Mouse (Mus musculus) myocyte (in vitro differentiated cells): Measurements from ENCODE around the gene Fam189a2. TPM values are rescaled to one million over a fixed set of nuclear protein-coding genes. Genes with fewer than 3 reads are reported as not detected.
A peak's percentile ranks its signal among the peaks of the same experiment; 100 is the strongest.

ENCODE experiments used
- H3K27me3 ChIP-seq: one replicate; pipeline ENCODE4 v1.6.1; 2011; ENCODE audit not compliant: control insufficient read depth, insufficient read depth, insufficient read length
- H3K36me3 ChIP-seq: one replicate; pipeline ENCODE4 v1.6.1; 2011; ENCODE audit not compliant: control insufficient read depth, insufficient read depth
- H3K4me2 ChIP-seq: one replicate; pipeline ENCODE4 v1.6.1; 2011; ENCODE audit warnings: low read depth, control low read depth
- H3K4me3 ChIP-seq: one replicate; pipeline ENCODE4 v1.5.1; 2011; ENCODE audit warnings: mild to moderate bottlenecking, control low read depth, moderate library complexity
- H3K79me2 ChIP-seq: one replicate; pipeline ENCODE4 v1.6.1; 2011; ENCODE audit not compliant: control insufficient read depth, insufficient read depth
- H3ac ChIP-seq: one replicate; pipeline ENCODE4 v1.6.1; 2011; ENCODE audit not compliant: control insufficient read depth, insufficient read length
- CEBPB ChIP-seq: IDR thresholded peaks from 2 replicates; pipeline ENCODE4 v1.6.1; 2011; ENCODE audit warnings: mild to moderate bottlenecking, moderate library complexity; ENCODE audit not compliant: poor library complexity, insufficient read depth, severe bottlenecking
- E2F4 ChIP-seq: IDR thresholded peaks from one replicate; pipeline ENCODE4 v1.6.1; 2011; ENCODE audit warnings: mild to moderate bottlenecking, control low read depth, moderate library complexity; ENCODE audit not compliant: insufficient read depth
- MAX ChIP-seq: IDR thresholded peaks from one replicate; pipeline ENCODE4 v1.6.1; 2011; ENCODE audit warnings: low read depth, mild to moderate bottlenecking, control low read depth
- MYOD1 ChIP-seq, 3 experiments: IDR thresholded peaks; one replicate each; pipeline ENCODE4 v1.6.1; 2011; ENCODE audit warnings: control low read depth in 2 of 3, low read depth in 2 of 3, mild to moderate bottlenecking in 2 of 3, moderate library complexity in 1 of 3; ENCODE audit not compliant: insufficient read length in 2 of 3, control insufficient read depth in 1 of 3
- MYOG ChIP-seq, 3 experiments: IDR thresholded peaks; one replicate each; pipeline ENCODE4 v1.6.1; 2011; ENCODE audit warnings: control low read depth in 2 of 3, low read depth in 2 of 3, mild to moderate bottlenecking in 2 of 3; ENCODE audit not compliant: insufficient read length in 2 of 3, control insufficient read depth in 1 of 3, insufficient read depth in 1 of 3
- POLR2A ChIP-seq: IDR thresholded peaks from one replicate; pipeline ENCODE4 v1.6.1; 2011; ENCODE audit warnings: low read depth, mild to moderate bottlenecking, control low read depth, moderate library complexity; ENCODE audit not compliant: insufficient read length
- POLR2AphosphoS2 ChIP-seq: IDR thresholded peaks from one replicate; pipeline ENCODE4 v1.6.1; 2011; ENCODE audit warnings: low read depth, control low read depth; ENCODE audit not compliant: insufficient read length
- REST ChIP-seq: IDR thresholded peaks from one replicate; pipeline ENCODE4 v1.6.1; 2011; ENCODE audit warnings: mild to moderate bottlenecking, control low read depth, moderate library complexity; ENCODE audit not compliant: insufficient read depth, insufficient read length
- SRF ChIP-seq: IDR thresholded peaks from one replicate; pipeline ENCODE4 v1.6.1; 2011; ENCODE audit warnings: low read depth; ENCODE audit not compliant: control insufficient read depth, insufficient read length
- TCF12 ChIP-seq: IDR thresholded peaks from one replicate; pipeline ENCODE4 v1.6.1; 2011; ENCODE audit warnings: mild to moderate bottlenecking, control low read depth; ENCODE audit not compliant: poor library complexity, insufficient read depth, severe bottlenecking
- TCF3 ChIP-seq: IDR thresholded peaks from one replicate; pipeline ENCODE4 v1.6.1; 2011; ENCODE audit warnings: low read depth, control low read depth; ENCODE audit not compliant: insufficient read length
- USF1 ChIP-seq: IDR thresholded peaks from one replicate; pipeline ENCODE4 v1.6.1; 2011; ENCODE audit warnings: low read depth, mild to moderate bottlenecking, control low read depth, moderate library complexity
- polyA plus RNA-seq: library from polyadenylated mRNA; unstranded; fragments of >200 nt; fragmentation: generic; extraction: Trizol; gene quantifications from one replicate; pipeline ENCODE4 v1.2.1, GENCODE M21; 2012; ENCODE audit warnings: missing spikeins

The Fam189a2 gene
- polyA plus RNA-seq, 1 experiment: 1.9 TPM

DNA sequence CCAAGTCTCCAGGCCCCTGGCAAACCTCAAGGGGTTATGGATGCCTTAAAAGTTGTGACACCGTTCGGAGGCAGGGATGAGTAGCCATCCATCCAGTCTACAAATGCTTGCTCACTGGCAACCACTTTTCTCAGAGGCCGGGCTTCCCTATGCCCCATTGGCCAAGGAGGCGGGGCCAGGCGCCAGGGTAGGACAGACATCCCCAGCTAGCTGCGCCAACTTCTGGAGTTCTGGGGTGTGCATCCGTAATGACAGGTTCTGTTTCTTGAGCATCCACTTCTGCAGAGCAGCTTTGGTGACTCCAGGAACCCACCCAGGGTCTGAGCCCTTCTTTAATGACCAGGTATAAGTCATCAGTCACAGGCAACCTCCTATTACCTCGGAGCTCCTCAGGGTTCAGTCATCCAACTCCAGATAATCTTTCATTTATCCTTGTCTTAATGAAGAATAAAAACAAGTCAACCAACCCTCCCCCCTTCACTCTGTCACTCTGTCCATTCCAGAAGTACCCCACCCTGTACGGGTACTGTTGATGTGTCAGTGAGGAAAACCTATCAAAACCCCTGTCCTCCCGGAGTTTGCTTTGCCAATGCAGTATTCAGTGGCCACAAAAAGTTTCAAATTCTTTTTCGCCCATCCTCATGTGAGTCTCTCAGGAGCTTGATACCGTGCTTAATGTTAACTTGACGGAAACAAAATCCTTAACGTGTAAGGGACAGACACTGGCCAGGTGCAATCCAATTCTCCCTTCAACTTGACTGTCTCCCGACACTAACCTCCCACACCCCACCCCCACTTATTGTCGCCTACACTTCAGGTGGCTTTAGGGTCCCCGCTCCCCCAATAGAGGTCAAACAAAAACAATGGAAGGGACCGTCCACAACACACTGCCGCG lies 956 bp downstream of the Fam189a2 start:
- Histone ChIP-seq H3K36me3 (no peaks in the 10 kb centered on the region), H3ac (peak overlapping the region; percentile 16), H3K4me3 (no peak overlapping the region), H3K4me2 (peak overlapping the region; percentile 74), H3K79me2 (no peaks in the 10 kb centered on the region), H3K27me3 (peaks cover 32% of the 10 kb centered on the region)
- TF ChIP-seq POLR2AphosphoS2 (no peak), E2F4 (no peak), USF1 (no peak)

GRCm38 (mm10) chr19:24025876-24026275 lies 4.9 kb downstream of the Fam189a2 start:
- Histone ChIP-seq H3K4me2 (no peak overlapping the region), H3K79me2 (no peaks in the 10 kb centered on the region), H3ac (no peak overlapping the region), H3K27me3 (peaks cover 15% of the 10 kb centered on the region), H3K4me3 (no peak overlapping the region), H3K36me3 (no peaks in the 10 kb centered on the region)
- TF ChIP-seq E2F4: no peak

- TF ChIP-seq MYOD1 (IDR thresholded peaks at IDR 0.05; ENCODE audit: control insufficient read depth in 1 of 3, insufficient read length in 2 of 3, low read depth in 2 of 3): no peak
- no peak for TF ChIP-seq POLR2A
- TF ChIP-seq CEBPB: no peak
- no peak for TF ChIP-seq REST
- TF ChIP-seq TCF3: no peak
- TF ChIP-seq E2F4: no peak
- no peak for TF ChIP-seq MAX
- TF ChIP-seq TCF12: no peak
- no peak for TF ChIP-seq MYOG (IDR thresholded peaks at IDR 0.05; ENCODE audit: control insufficient read depth in 1 of 3, insufficient read depth in 1 of 3, insufficient read length in 2 of 3, low read depth in 2 of 3)
- Histone ChIP-seq H3K27me3 (peaks cover 3% of the 10 kb centered on the region), H3ac (no peak overlapping the region), H3K79me2 (no peaks in the 10 kb centered on the region), H3K4me3 (no peak overlapping the region), H3K36me3 (no peaks in the 10 kb centered on the region), H3K4me2 (no peak overlapping the region)
These were observed 6.2 kb downstream of the Fam189a2 start for GRCm38 (mm10) chr19:24024667-24025066.

DNA sequence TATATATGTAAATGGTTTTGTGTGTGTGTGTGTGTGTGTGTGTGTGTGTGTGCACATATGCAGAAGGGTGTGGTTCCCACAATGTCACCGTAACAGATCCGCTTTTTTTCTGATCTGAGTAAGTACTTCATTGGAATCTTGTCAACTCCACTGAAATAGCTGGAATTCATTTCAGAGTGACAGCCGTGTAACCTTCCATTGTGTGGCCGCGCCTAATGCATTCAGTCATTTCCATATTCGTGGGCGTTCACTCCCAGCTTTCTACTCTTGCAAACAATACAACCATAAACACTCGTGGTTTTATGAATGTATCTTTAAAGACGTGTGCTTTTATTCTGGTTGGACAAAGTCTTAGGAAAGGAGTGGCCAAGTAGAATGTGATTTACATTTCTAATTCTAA lies 6.7 kb downstream of the Fam189a2 start:
- Histone ChIP-seq H3ac (no peak overlapping the region), H3K27me3 (no peaks in the 10 kb centered on the region), H3K79me2 (no peaks in the 10 kb centered on the region), H3K4me2 (no peak overlapping the region), H3K4me3 (no peak overlapping the region), H3K36me3 (no peaks in the 10 kb centered on the region)
- TF ChIP-seq MYOG (IDR thresholded peaks at IDR 0.05; ENCODE audit: control insufficient read depth in 1 of 3, insufficient read depth in 1 of 3, insufficient read length in 2 of 3, low read depth in 2 of 3) (no peak), MAX (no peak), TCF3 (no peak), E2F4 (no peak), MYOD1 (IDR thresholded peaks at IDR 0.05; ENCODE audit: control insufficient read depth in 1 of 3, insufficient read length in 2 of 3, low read depth in 2 of 3) (no peak), TCF12 (no peak), CEBPB (no peak), SRF (no peak), POLR2A (no peak), POLR2AphosphoS2 (no peak), USF1 (no peak), REST (no peak)

- Histone ChIP-seq H3K27me3 (no peaks in the 10 kb centered on the region), H3K4me2 (no peak overlapping the region), H3K79me2 (no peaks in the 10 kb centered on the region), H3ac (no peak overlapping the region), H3K4me3 (no peak overlapping the region), H3K36me3 (no peaks in the 10 kb centered on the region)
- TF ChIP-seq TCF3 (no peak), MAX (no peak), USF1 (no peak), CEBPB (no peak), MYOD1 (IDR thresholded peaks at IDR 0.05; ENCODE audit: control insufficient read depth in 1 of 3, insufficient read length in 2 of 3, low read depth in 2 of 3) (no peak), POLR2A (no peak), E2F4 (no peak), SRF (no peak), MYOG (IDR thresholded peaks at IDR 0.05; ENCODE audit: control insufficient read depth in 1 of 3, insufficient read depth in 1 of 3, insufficient read length in 2 of 3, low read depth in 2 of 3) (no peak), REST (no peak)
These were observed 7.5 kb downstream of the Fam189a2 start for GRCm38 (mm10) chr19:24023351-24023750.
